Mouse (Mus musculus): ENCODE measurements around the gene Gm21854. TPM values are rescaled to one million over a fixed set of nuclear protein-coding genes. Genes with fewer than 3 reads are reported as not detected.
"Not testable (repeated sequence)": the region's sequence is repeated elsewhere in the genome, so short reads cannot be mapped to it uniquely, and the experiment has no call there.

Gm21854 gene
- polyA plus RNA-seq (2011; ENCODE audit: insufficient read depth, insufficient read length, low replicate concordance, missing spikeins) = not detected in 2 replicates

GRCm38 (mm10) chrY:5656686-5657085 is at the start of gene Gm21854:
Gene Gm21854, plus strand, starts transcription at chrY:5656986.
- not testable (repeated sequence) for H3K4me1 ChIP-seq (ENCODE audit: control insufficient read depth, insufficient read depth, low read length); H3K4me3 ChIP-seq (replicated peaks; ENCODE audit: control insufficient read depth, low read depth, low read length)

More at GRCm38 (mm10) chrY:5656686-5657085, at the start of gene Gm21854:
- H3K27ac ChIP-seq (ENCODE audit: control insufficient read depth, insufficient read depth, low read depth, low read length, poor library complexity) = not testable (repeated sequence)

Other genes with a start within 250 kb of the Gm21854 start
- not detected in 2 replicates for gene Gm20914, start 69.0 kb downstream of the Gm21854 start, polyA plus RNA-seq (2011; ENCODE audit: insufficient read depth, insufficient read length, low replicate concordance, missing spikeins)
- not detected in 2 replicates for gene Gm28171, start 136.4 kb downstream of the Gm21854 start, polyA plus RNA-seq (2011; ENCODE audit: insufficient read depth, insufficient read length, low replicate concordance, missing spikeins)

Measured in bone marrow, adult 2 months (tissue).